Mouse (Mus musculus) cerebellum, adult 2 months (tissue): Measurements from ENCODE around the gene Iqgap2. TPM values are rescaled to one million over a fixed set of nuclear protein-coding genes. Genes with fewer than 3 reads are reported as not detected.

Experiments used
- DNase-seq, 2 experiments: peaks; one replicate each; pipeline ENCODE4 v3.0.0; 2021
- H3K27ac ChIP-seq: fragments of 200-500 bp; 2 replicates; pipeline ENCODE4 v1.5.1; 2012; ENCODE audit warnings: low read length, control low read depth, inconsistent platforms; ENCODE audit not compliant: insufficient read depth
- H3K27me3 ChIP-seq: fragments of 200-500 bp; 2 replicates; pipeline ENCODE4 v1.6.1; 2012; ENCODE audit warnings: inconsistent platforms, mild to moderate bottlenecking, low read length, moderate library complexity; ENCODE audit not compliant: control insufficient read depth, insufficient read depth
- H3K4me1 ChIP-seq: fragments of 200-500 bp; 2 replicates; pipeline ENCODE4 v1.6.1; 2011; ENCODE audit warnings: low read length; ENCODE audit not compliant: control insufficient read depth, insufficient read depth
- H3K4me3 ChIP-seq: fragments of 200-500 bp; replicated peaks from 2 replicates; pipeline ENCODE3; 2011; ENCODE audit warnings: mild to moderate bottlenecking, low read depth, low read length, control low read depth; ENCODE audit not compliant: insufficient read depth
- CTCF ChIP-seq: fragments of 200-500 bp; IDR thresholded peaks from 2 replicates; pipeline ENCODE4 v1.5.1; 2011; ENCODE audit warnings: low read depth, mild to moderate bottlenecking, control low read depth, low read length, moderate library complexity, borderline replicate concordance; ENCODE audit not compliant: insufficient read depth
- POLR2A ChIP-seq: fragments of 200-500 bp; IDR thresholded peaks from 2 replicates; pipeline ENCODE4 v1.6.1; 2011; ENCODE audit warnings: low read length, control low read depth, borderline replicate concordance; ENCODE audit not compliant: insufficient read depth
- WGBS: fragments of 180-500 bp; shearing (Covaris S2); methylation state at CpG from one replicate; pipeline ENCODE4 v1.1.7; 2018; 5-methylcytosine and 5-hydroxymethylcytosine counted together
- polyA plus RNA-seq: library from polyadenylated mRNA; depleted of rRNA; stranded (reverse); fragments of >200 nt; gene quantifications from 2 replicates; pipeline ENCODE4 v1.2.3, GENCODE M21; 2012

Gene Iqgap2
- polyA plus RNA-seq, 1 experiment = 1.3 TPM

DNA sequence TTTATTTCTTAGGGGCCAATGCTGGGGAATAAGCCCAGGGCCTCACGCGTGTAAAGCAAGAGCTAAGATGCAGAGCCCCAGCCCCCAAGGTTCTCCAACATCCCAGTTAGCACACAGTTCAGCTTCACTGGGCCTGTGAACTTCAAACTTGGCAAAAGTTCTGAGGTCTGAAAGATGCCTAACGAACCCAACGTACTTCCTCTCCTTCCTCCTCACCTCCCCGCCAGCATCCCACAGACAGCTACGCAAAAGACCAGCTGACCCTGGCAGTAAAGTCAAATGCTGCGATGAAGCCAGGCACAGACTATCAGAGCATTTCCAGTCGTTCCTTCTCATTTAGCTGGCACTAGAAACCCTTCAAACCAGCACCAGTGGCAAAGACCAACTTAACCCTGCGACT, 10.3 kb downstream of the Iqgap2 start:
- WGBS = 69% methylated on average over 9 of the region's 9 CpGs
- TF ChIP-seq CTCF (no peak), POLR2A (no peak)
- no peaks in the 10 kb centered on the region for H3K27me3 ChIP-seq
- H3K27ac ChIP-seq = no peak overlapping the region
- no peaks in the 10 kb centered on the region for H3K4me1 ChIP-seq
- no peak overlapping the region for H3K4me3 ChIP-seq
- DNase-seq = no peak

DNA sequence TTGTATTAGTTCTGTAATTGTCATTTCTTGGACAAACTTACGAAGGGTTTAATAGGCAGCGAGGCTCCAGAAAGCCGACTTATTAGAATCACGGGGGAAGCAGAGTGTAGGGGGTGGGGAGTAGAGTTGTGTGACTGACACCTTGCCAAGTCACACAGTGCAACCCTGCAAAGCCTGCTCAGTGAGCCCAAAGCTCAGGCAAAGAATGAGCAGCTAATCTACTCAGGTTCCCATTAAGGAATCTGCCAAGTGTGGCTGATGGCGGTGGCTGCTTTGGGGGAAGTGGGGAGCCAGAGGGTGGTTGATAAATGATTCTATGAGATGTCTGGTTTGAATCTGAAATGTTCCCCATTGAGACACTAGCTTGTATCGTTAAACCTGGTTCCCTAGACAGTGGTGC, 11.1 kb downstream of the Iqgap2 start:
- no peak for TF ChIP-seq CTCF
- TF ChIP-seq POLR2A = no peak
- WGBS = 36% methylated on average over 6 of the region's 6 CpGs

DNA sequence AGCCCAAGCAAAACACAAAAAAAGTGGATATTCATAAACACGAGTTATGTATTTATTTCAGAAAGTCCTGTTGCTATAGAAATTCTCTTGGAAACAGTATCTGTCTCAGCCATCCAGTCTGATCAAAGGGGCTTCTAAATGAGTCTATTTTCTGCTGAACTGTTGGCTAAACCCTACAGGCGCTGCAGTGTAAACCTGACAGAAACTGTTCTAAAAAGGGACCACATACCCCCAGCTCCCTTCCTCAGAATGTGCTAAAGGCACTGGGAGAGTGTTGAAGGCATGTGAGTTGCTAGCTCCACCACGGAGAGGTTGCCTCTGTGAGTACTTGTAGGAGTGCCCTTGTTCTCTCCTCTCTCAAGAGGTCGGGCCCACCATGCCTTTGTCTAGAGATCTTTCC, 19.7 kb downstream of the Iqgap2 start:
- DNase-seq = no peak
- WGBS = 80% methylated on average over 4 of the region's 4 CpGs
- Histone ChIP-seq H3K4me3 (no peak overlapping the region), H3K27me3 (no peaks in the 10 kb centered on the region), H3K27ac (no peak overlapping the region), H3K4me1 (no peaks in the 10 kb centered on the region)
- no peak for TF ChIP-seq POLR2A
- TF ChIP-seq CTCF = no peak

More for the DNA sequence above, 11.1 kb downstream of the Iqgap2 start:
- no peak overlapping the region for H3K27ac ChIP-seq
- H3K27me3 ChIP-seq = no peaks in the 10 kb centered on the region
- H3K4me1 ChIP-seq = no peaks in the 10 kb centered on the region
- no peak for DNase-seq
- H3K4me3 ChIP-seq = no peak overlapping the region

DNA sequence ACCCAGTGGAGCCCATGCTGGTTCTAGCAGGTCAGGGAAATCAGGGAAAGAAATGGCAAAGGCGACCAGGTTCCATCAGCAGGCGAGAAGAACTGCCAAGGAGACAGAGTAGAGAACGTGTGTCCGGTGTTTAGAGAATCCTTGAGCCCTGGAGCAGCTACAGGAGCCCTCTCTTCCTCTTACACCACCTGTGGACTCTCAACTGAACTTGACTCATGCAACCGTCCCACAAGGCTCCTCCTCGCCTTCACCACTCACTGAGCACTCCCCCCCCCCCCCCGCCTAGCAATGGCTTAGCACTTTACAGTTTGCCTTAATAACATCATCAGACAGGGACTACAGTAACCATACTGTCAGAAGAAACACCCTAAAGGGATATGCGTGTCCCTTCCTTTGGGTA, 21.1 kb downstream of the Iqgap2 start:
- Histone ChIP-seq H3K4me1 (no peaks in the 10 kb centered on the region; the same call in 1 of the 2 replicates), H3K27me3 (no peaks in the 10 kb centered on the region), H3K4me3 (no peak overlapping the region), H3K27ac (no peak overlapping the region)
- 93% methylated on average over 8 of the region's 8 CpGs for WGBS
- no peak for DNase-seq
- TF ChIP-seq POLR2A (no peak), CTCF (no peak)

DNA sequence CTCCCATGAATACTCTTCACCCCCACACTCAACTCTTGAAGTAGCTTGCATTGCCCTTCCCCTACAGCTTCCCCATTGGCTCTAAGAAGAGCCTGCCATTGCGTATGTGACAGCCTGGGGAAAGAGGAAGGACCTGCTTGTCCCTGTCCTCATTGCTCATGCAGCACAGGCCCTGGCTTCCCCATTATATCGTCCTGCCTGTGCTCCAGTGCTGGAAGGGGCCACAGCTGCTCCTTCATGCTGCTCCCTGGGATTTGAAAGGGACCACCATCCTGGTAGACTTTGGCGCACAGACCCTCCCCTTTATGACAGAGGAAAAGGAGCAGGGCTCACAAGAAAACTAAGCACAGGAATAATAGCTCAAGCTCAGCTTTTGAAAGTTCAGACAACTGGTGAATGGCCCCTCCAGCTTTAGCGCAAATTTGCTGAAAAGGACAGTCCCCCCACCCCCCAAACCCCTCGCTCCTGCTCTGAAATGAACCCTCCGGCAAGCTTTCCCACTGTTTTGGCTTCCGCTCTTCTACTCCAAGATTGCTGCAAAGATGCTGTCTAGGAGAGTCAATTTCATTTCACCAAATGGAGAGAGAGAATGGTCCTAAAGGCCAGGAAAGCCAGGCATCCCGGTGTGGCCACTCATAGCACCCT, 22.7 kb downstream of the Iqgap2 start:
- H3K4me3 ChIP-seq = no peak overlapping the region
- TF ChIP-seq CTCF (no peak), POLR2A (no peak)
- WGBS = 76% methylated on average over 8 of the region's 8 CpGs
- no peak overlapping the region for H3K27ac ChIP-seq
- no peak for DNase-seq
- H3K4me1 ChIP-seq = no peaks in the 10 kb centered on the region; the same call in 1 of the 2 replicates
- no peaks in the 10 kb centered on the region for H3K27me3 ChIP-seq

DNA sequence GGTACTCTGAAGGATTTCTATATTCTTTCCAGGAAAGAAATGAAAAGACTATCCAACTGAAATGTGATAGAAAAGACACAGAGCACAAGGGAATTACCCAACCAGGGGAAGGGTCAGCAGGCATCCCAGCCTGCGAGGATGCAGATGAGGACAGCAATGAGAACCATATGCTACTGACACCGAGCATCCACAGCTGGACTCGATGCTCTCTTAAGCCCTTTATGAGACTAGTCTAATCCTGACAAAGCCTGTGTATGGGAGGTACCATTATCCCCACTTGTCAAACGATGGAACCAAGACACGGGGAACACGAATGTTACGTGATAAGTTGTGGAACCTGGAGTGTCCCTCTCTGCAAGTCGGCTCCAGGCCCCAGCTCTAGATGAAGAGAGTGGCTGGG, 29.5 kb downstream of the Iqgap2 start:
- DNase-seq = no peak
- H3K4me1 ChIP-seq = no peaks in the 10 kb centered on the region; the same call in 1 of the 2 replicates
- H3K27ac ChIP-seq = no peak overlapping the region
- TF ChIP-seq CTCF (no peak), POLR2A (no peak)
- WGBS = 96% methylated on average over 8 of the region's 8 CpGs
- H3K27me3 ChIP-seq = no peaks in the 10 kb centered on the region; the same call in 1 of the 2 replicates
- H3K4me3 ChIP-seq = no peak overlapping the region

DNA sequence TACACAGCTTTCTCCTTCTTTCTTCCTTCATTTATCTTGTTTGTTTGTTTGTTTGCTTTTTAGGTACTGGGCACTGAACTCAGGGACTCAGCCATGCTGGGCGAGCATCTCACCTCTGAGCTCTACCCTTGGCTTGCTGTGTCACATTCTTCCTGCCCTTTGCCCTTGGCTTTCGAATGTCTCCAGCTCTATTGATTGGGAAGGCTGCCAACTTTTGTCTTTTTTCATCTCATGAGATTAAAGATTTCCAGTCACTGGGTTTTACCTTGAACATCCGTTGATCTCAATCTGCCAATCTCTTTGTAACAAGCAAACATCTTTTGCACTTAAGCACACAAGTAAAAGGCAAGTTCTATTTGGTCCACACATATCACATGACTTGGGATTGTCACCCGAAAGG, 32.5 kb downstream of the Iqgap2 start:
- no peaks in the 10 kb centered on the region; the same call in 1 of the 2 replicates for H3K27me3 ChIP-seq
- 63% methylated on average over 4 of the region's 4 CpGs for WGBS
- H3K27ac ChIP-seq = no peak overlapping the region
- H3K4me1 ChIP-seq = no peaks in the 10 kb centered on the region; the same call in 1 of the 2 replicates
- no peak for DNase-seq
- TF ChIP-seq POLR2A (no peak), CTCF (no peak)
- H3K4me3 ChIP-seq = no peak overlapping the region

DNA sequence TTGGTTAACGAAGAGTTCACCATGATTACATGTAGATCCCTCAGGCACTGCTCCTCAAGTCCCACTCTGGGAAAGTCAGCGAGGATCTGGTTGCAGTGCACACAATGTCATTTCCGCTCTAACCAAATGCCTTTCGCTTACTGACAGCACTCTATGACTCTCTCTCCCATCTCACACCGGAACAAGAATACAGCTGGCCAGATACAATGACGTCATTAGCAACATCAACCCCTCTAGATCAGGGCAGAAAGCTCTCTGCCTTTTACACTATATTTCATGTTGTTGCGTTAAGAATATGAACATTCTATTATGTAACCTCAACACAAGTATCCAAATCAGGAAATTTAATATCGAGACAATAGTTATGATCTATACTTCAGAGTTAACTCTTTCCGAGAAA, 32.9 kb downstream of the Iqgap2 start:
- Histone ChIP-seq H3K27me3 (no peaks in the 10 kb centered on the region; the same call in 1 of the 2 replicates), H3K27ac (no peak overlapping the region), H3K4me3 (no peak overlapping the region), H3K4me1 (no peaks in the 10 kb centered on the region; the same call in 1 of the 2 replicates)
- no peak for TF ChIP-seq CTCF
- TF ChIP-seq POLR2A = no peak
- DNase-seq = no peak
- 91% methylated on average over 9 of the region's 9 CpGs for whole genome bisulfite sequencing
